Mouse (Mus musculus): ENCODE results near the gene Zfp775. TPM values are rescaled to one million over a fixed set of nuclear protein-coding genes. Genes with fewer than 3 reads are reported as not detected.

Gene Zfp775
- total RNA-seq, 2 experiments from 2014 or later = 9.8 to 10.5 TPM

DNA sequence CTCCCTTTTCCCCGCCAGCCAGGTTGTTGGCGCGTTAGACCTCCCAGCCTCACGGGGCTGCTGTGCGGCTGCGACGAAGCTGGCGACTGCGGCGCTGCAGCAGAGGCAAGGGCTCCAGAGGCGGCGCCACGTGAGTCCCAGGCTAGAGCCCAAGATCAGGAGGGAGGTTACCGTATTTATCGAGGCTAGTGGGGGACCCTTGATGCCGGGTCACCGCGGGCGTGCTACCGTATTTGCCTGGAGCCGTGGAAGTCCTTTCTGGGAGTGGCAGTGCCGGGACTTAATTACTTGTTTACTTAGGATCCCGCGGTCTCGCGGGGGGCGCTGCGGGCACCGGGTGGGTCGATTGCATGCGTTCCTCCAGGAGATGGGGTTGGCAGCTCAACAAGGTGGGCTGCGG, 25.1 kb downstream of the Zfp775 start:
- intact Hi-C loops (cut with DNase I) = no loop called here
- DNase-seq = peak; percentile 44

- intact Hi-C loops (cut with DNase I) = no loop called here
- DNase-seq = no peak
These were observed 25.7 kb downstream of the Zfp775 start for GRCm38 (mm10) chr6:48627511-48627924.

- intact Hi-C loops (cut with DNase I) = no loop called here
- no peak for DNase-seq
These were observed 26.5 kb downstream of the Zfp775 start for GRCm38 (mm10) chr6:48628377-48628776.

- intact Hi-C loops (cut with DNase I) = no loop called here
These were observed 27.2 kb downstream of the Zfp775 start for GRCm38 (mm10) chr6:48628808-48629660.

DNA sequence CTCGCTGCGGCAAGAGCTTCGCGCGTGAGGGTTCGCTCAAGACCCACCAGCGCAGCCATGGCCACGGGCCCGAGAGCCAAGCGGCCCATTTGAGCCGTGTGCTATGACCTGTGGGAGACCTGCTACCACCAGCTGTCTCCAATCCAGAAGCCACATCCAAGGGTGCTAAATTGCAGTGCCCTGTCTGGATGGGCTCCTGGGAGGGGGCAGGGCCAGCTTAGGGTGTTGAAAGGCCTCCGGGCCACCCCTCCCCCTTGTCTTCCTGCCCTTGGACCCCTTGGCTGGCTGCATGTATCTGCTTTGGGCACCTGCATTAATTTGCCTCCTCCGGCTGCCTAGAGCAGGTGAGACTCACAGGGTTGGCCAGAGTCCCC, 27.8 kb downstream of the Zfp775 start:
- intact Hi-C loops (cut with DNase I) = no loop called here
- no peak for DNase-seq

More at GRCm38 (mm10) chr6:48628808-48629660, 27.2 kb downstream of the Zfp775 start:
- DNase-seq = peak; percentile 22

GRCm38 (mm10) chr6:48630831-48631230, 29.0 kb downstream of the Zfp775 start:
- intact Hi-C loops (cut with DNase I) = no loop called here

DNA sequence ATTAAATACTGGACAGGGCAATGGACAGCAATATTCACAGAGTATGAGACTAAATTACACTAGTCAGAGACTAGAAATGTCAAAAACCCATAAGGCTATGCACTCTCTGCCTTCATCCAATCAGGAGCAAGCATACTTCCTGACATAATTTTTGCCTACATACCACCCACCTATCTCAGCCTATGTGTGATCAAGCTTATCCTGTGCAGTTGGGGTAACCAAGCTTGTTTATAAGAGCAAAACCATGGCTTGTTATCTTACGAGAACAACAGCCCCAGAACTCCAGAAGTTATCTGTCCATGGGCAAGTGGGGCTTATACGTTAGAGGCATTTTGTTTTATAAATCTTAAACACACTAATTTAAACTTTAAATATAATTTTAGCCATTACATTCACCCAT, 33.2 kb downstream of the Zfp775 start:
- no peak for DNase-seq
- intact Hi-C loops (cut with DNase I) = no loop called here

More at GRCm38 (mm10) chr6:48630831-48631230, 29.0 kb downstream of the Zfp775 start:
- no peak for DNase-seq

DNA sequence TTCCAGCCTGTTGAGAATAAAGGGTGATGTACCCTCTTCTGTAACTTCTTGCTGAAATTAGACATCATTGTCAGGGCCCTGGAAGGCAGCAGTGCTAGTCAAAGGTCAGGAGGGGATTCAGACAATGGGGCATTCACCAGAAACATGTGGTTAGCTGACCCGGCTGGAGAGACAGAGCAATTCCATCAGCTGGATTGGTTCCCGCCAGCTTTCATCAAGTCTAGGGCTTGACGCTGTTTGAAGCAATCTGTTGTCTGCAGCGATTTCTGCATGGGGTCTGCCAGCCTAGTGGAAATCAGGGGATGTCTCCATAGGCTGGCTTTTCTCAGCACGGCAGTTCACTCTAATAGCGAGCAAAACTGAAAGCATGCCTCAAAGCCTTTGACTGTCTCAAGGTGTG, 34.7 kb downstream of the Zfp775 start:
- no peak for DNase-seq
- intact Hi-C loops (cut with DNase I) = no loop called here

DNA sequence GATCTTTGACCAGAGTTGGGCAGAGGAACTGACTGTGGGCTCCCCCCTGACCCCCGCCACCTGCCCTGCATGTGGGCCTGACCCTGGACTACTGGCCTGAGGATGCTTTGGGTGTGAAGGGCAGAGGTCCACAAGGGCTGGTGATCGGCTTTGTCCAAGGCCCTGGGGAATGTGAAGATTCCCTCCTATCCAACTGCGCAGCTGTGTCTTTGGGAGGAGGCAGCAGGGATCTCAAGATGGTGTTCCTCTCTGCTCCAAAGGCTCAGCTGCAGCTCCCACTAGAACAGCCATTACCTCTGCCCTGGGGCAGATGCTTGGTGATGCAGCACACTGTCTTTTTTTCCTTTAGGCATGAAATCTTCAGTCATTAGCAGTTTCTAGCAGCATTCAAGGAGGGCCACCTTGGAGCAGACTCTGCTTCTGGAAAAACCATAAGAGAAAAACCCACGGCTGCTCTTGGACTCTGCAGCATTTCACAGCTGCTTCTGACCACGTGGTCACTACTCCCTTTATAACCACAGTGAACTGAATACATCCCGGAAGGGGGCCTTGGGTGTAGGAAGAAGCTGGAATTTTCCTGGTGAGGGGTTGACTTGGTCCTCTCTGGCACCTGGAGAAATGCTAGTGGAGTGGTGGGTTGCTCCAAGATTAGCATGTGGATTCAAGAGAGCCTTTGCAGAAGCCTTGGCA, 36.1 kb downstream of the Zfp775 start:
- DNase-seq = no peak
- intact Hi-C loops (cut with DNase I) = no loop called here

DNA sequence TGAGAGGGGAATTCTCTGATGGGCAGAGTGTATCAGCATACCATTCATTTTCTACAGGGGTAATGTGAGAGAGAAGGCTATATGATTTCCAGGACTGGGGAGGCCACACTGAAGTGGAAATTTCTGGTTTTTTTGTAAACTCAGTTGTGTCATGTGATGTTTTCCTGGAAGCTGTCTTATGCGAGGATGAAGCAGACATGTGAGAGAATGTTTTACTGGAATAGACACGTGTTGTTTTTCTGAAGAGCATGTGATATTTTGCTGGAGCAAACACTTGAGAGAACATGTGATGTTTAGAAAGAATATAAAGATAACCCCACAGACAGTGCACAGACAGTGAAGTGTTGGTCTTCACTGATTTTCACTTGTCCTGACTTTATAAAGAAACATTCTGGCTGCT, 36.7 kb downstream of the Zfp775 start:
- no peak for DNase-seq
- intact Hi-C loops (cut with DNase I) = no loop called here

GRCm38 (mm10) chr6:48641391-48641790, 39.5 kb downstream of the Zfp775 start:
- intact Hi-C loops (cut with DNase I) = loop anchor here (5.0 to 10.0 kb wide), 3 partner anchors 59 to 464 kb away; no protein-coding TSS in a partner anchor

GRCm38 (mm10) chr6:48642764-48643292, 41.0 kb downstream of the Zfp775 start:
- DNase-seq = peak; percentile 34
- intact Hi-C loops (cut with DNase I) = loop anchor here (5.0 to 10.0 kb wide), 3 partner anchors 61 to 466 kb away; no protein-coding TSS in a partner anchor

More at GRCm38 (mm10) chr6:48641391-48641790, 39.5 kb downstream of the Zfp775 start:
- DNase-seq = no peak

DNA sequence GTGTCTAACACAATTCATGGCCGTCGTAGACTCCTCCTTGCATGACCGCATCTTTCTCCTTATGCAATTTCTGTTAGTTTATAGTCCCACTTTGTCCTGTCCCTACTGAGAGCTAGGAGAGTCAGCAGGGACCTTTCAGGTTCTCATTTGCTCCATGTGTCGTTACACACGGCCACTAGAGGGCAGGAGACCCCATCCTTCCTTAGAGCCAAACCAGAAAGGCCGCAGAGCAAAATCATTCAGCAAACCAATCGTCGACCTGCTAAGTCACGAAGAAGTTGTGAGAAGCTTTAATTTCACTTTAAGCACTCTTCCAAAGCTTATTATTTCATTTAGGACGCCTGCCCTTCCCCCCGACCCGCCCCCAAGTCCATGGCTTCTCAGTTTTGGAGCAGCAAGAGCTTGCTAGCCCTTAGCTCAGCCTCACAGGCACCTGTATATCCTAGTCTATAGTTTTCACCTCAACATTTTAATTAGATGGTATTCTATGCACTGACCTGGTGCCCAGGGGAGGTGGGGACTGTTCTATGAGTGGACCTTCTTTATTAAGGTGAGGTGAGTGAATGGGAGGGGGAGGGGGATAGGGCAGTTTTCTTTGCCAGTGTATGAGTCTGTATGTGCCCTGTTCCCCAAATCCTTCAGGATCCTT, 43.9 kb downstream of the Zfp775 start:
- intact Hi-C loops (cut with DNase I) = loop anchor here (5.0 to 10.0 kb wide), 2 partner anchors 127 to 309 kb away; partner anchors contain the start of gene Gimap3
- DNase-seq = peak; percentile 69

GRCm38 (mm10) chr6:48646309-48646690, 44.4 kb downstream of the Zfp775 start:
- no peak for DNase-seq
- intact Hi-C loops (cut with DNase I) = loop anchor here (5.0 to 10.0 kb wide), 2 partner anchors 126 to 309 kb away; partner anchors contain the start of gene Gimap3

DNA sequence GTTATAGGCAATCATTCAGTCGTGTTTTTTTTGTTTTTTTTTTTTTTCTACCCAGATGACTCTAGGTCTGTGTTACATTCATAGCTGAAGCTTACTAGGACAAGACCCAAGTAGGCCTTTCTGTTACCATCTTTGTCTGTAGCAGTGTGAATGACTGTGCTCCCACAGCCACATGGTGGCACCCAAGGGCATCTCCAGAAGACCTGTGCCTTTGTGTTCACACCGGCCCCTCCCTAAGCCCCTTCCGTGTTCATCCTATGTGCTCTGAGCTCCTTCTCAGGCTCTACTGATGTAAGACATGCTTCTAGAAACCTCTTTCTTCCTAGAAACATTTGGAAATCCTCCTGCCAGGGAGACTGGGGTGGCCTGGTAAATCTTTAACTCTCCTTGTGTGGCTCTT, 45.1 kb downstream of the Zfp775 start, which contains the start of gene Gimap8:
Gene Gimap8, plus strand, starts transcription at position 240 of the 400 bp plus-strand sequence.
- intact Hi-C loops (cut with DNase I) = loop anchor here (5.0 to 10.0 kb wide), 2 partner anchors 125 to 308 kb away; partner anchors contain the start of gene Gimap3
- DNase-seq = peak; percentile 44

DNA sequence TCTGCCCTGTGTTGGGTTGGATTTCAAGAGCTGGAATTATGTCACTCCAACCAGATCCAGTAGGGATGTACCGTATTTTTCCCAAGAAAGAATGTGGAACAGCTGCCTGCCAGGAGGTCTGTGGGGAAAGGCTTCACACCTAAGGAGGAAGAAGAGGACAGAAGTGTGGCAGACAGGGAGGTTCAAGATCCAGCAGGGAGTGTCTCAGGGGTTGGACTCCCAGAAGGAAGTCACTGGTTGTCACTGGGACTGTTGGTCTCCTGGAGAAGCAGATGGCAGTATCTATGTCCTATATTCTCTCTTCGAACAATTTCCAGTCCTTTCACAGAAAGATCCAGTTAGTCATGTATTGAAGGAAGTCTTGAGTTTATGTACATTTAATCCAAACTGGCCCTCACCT, 45.7 kb downstream of the Zfp775 start:
- intact Hi-C loops (cut with DNase I) = loop anchor here (5.0 to 10.0 kb wide), 2 partner anchors 125 to 307 kb away; partner anchors contain the start of gene Gimap3

DNA sequence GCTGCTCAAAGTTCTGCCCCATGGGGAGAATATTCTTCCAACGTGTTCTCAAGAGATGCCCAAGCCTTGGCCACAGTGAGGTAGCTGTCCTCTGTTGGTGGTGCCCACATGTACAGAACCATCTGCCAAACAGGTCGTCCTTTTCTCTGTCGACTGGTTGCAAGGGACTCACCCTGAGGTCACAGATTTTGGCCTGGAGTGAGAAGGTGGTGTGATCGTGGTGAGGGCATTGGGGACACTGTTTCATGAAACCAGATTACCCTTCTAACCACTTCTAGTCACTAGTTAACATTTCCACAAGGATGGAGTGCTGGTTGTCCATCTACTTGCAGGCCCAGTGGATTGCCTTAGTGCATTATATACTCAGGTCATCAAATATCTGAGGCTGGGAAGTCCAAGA, 46.9 kb downstream of the Zfp775 start:
- intact Hi-C loops (cut with DNase I) = loop anchor here (5.0 to 10.0 kb wide), 2 partner anchors 124 to 306 kb away; partner anchors contain the start of gene Gimap3

More for the DNA sequence above, 45.7 kb downstream of the Zfp775 start:
- DNase-seq = no peak

DNA sequence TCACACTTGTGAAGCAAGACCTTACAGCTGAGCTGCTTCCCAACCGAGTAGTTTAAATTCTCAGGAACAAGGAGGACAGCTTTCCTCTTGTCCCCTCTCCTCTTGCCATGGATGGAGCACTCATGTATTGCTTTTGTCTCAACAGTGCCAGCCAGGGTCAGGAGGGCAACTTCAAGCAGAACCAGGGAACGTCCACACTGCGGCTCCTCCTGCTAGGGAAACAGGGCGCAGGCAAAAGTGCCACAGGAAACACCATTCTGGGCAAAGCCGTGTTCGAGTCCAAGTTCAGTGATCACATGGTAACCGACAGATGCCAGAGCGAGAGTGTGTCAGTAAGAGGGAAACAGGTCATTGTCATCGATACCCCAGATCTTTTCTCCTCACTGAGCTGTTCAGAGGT, 48.2 kb downstream of the Zfp775 start:
- intact Hi-C loops (cut with DNase I) = no loop called here

More for the DNA sequence above, 46.9 kb downstream of the Zfp775 start:
- no peak for DNase-seq

GRCm38 (mm10) chr6:48658721-48659120, 56.9 kb downstream of the Zfp775 start:
- intact Hi-C loops (cut with DNase I) = no loop called here

More for the DNA sequence above, 48.2 kb downstream of the Zfp775 start:
- DNase-seq = no peak

DNA sequence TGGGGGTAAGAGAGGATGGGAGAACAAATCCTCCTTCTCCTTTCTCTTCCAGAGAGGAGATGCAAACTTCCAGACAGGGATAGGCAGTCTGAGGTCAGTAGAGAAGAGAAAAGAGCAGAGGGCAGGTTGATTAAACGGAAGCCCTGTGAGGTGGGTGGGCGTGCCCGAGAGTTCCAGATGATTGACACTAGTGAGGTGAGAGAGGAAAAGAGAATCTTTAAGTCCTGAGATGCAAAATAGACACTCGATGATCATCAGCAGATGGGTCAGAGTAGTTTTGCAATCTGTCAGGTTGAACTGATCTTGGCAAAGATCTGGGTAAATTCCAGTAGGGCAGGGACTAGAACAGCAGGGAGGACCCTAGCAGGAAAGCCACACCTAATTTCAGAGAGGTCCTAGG, 62.9 kb downstream of the Zfp775 start:
- intact Hi-C loops (cut with DNase I) = no loop called here
- no peak for DNase-seq

More at GRCm38 (mm10) chr6:48658721-48659120, 56.9 kb downstream of the Zfp775 start:
- DNase-seq = no peak

Data from left cerebral cortex, postnatal 4 days (tissue).